Mouse (Mus musculus) cerebellum, postnatal 36 days (tissue): ENCODE measurements at regions not wholly inside any gene's neighbourhood (a gene's known extent, or its start where the extent isn't known, plus 50 kb on each side); places are given as distances from the start of the nearest gene placed in this dataset.
"Not testable (repeated sequence)": the region's sequence is repeated elsewhere in the genome, so short reads cannot be mapped to it uniquely, and the experiment has no call there.

Experiments used
- DNase-seq, 2 experiments: peaks; one replicate each; pipeline ENCODE4 v3.0.0; 2021 to 2022; ENCODE audit warnings: mixed read lengths in 2 of 2

DNA sequence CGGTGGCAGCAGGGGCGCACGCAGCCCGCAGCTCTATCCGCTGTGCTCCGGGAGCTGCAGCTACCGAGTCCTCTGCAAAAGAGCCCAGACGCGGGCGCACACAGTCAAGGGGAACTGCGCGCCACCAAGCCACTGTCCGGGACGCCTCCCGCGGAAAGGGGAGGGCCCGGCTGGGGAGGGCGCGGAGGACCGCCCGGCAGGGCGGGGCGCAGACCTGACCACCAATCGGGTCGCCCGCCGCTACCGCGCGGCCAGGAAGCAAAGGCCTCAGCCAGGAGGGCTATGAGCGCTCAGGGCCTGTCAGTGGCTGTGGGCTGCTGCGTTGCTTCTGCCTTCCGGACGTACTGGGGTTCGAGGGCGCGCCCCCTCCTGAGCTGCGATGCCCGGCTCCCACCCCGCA, 1034.5 kb downstream of the Gm10330 start:
- not testable (repeated sequence) for DNase-seq

DNA sequence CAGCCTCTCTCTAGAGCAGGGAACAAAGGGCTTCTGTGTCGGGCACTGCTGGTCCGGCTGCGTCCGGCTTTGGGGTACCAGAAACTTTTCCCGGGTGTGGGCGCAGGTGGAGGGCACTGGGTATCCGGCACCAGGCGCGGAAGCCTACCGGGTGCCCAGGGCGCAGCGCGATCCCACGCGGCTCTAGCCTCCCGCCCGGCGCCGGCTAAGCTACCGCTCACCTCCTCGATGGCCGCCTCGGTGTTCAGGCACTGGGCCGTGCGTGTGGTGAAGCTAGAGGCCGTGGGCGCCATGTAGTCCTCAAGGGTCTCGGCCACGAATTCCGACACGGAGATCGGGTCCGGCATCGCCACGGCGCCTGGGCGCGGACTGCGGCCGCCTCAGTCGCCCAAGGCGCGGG, 1035.0 kb downstream of the Gm10330 start:
- DNase-seq = peak in 1 of 2 experiments; percentile 0
